Mouse (Mus musculus) cerebellum, adult 9-11 months (tissue): ENCODE results near the gene Ces2b.
"Not testable (repeated sequence)": the region's sequence is repeated elsewhere in the genome, so short reads cannot be mapped to it uniquely, and the experiment has no call there.

Source experiments
- DNase-seq: peaks from one replicate; pipeline ENCODE4 v3.0.0; 2022

Gene Ces2b

DNA sequence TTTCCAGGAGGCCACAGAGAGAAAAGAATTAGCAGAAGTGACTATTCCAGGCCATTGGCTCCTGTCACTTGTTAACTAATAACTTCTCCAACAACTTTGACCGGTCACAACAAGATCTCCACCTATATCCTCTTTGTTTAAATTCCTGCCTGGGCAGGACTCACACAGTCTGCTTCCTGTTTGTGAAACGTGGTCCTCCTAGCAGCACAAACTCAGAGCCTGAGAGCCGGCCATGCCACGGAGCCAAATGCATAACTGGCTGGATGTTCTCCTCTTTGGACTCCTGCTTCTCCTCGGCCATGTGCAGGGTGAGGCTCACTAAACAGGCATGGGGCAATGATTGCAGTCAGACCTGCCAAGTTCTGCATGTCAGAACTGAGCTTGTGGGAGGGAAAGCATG, at the start of gene Ces2b:
Ces2b (plus strand) TSS at position 133 of the 400 bp plus-strand sequence.
- no peak for DNase-seq

DNA sequence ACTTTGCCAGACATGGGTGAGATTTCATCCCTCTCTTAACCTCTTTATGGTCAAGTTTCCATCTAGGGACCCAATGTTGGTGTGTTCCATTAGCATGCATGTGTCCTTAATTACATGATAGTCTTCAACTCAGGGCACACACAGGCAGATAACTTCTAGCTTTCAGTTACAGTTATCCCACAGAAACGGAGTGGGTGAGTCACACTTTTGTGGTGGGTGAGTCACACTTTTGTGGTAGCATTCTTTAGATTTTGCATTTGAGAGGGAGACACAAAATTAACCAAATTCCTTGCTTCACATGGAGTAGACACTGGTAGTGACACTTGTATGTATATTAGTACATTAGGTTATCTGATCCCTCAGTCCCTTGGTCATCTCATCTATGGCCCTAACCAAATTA, 44.3 kb upstream of the Ces2b start:
- DNase-seq, result no peak

DNA sequence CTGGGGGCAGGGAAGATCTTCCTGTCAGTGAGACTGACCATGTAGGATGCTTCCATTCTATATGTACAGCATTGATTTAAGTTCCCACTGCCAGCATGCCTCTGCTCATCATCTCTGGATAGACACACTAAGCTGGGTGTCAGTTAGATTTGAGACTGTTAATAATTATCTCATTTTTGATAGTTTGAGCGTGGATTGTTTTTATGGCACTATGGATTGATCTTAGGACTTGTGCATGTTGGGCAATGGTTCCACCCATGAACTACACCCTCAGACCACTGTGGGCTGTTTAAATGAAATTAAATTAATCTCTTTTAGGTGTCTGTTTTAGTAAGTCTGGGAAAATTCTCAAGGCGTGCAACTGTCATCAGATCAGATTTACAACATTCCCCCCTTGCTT, 42.4 kb upstream of the Ces2b start:
- no peak for DNase-seq

DNA sequence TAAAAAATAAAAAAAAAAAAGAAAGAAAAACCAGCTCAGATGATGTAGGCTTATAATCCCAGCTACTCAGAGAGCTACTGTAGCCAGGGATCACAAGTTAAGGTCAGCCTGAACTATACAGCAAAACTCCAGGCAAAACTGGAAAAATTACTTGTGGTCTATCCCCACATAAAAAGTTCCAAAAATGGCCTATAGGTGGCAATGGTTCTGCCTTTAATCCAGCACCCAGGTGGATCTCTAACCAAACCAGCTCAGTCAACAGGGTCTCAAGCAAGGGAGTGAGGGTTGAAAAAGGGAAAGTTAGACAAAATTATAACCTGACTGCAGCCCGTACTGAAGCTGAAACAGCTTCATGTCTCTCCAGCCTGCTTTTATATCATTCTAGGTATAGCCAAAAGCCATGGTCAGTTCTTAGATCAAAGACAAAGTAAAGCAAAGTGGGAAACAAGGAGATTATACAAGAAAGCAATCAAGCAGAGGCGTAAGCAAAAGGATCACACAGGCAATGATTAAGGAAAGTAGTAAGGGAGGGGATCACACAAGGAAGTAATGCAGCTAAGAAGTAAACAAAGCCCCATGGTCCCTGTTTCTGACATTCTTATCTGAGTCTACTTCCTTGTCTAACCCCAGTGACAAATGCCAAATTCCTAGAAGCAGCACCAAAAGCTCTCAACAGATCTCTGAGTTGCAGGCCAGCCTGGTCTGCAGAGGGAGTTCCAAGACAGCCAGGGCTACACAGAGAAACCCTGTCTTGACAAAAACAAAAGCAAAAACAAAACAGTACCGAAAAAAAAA, 41.3 kb upstream of the Ces2b start:
- no peak for DNase-seq

DNA sequence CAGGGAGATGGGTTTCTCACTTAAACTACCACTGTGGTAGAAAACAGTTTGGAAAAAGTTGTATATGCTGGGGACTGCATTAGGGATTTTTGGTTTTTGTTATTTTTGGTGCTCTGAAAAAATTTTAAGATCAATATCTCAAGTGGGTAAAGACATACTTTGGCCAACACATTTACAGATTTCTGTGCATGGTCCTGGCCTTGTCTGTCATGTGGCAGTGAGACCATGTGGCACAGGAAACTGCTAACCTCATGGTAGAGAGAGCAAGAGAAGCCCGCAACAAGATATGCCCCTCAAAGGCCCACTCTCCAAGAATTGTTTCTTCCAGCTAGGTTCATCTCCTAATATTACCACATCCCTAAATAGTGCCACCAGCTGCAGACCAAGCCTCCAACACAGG, 32.0 kb upstream of the Ces2b start:
- DNase-seq, result no peak

DNA sequence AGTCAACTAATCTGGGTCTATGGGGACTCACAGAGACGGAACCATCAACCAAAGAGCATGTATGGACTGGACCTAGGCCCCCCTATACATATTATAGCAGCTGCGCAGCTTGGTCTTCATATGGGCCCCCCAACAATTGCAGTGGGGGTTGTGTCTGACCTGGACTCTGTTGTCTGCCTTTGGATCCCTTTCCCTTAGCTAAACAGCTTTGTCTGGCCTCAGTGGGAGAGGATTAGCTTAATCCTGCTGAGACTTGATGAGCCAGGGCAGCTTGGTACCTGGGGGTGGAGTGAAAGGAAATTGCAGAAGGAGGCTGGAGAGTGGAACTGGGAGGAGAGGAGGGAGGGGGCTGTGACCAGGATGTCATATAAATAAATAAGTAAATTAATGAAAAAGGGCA, 25.2 kb upstream of the Ces2b start:
- DNase-seq, result no peak

DNA sequence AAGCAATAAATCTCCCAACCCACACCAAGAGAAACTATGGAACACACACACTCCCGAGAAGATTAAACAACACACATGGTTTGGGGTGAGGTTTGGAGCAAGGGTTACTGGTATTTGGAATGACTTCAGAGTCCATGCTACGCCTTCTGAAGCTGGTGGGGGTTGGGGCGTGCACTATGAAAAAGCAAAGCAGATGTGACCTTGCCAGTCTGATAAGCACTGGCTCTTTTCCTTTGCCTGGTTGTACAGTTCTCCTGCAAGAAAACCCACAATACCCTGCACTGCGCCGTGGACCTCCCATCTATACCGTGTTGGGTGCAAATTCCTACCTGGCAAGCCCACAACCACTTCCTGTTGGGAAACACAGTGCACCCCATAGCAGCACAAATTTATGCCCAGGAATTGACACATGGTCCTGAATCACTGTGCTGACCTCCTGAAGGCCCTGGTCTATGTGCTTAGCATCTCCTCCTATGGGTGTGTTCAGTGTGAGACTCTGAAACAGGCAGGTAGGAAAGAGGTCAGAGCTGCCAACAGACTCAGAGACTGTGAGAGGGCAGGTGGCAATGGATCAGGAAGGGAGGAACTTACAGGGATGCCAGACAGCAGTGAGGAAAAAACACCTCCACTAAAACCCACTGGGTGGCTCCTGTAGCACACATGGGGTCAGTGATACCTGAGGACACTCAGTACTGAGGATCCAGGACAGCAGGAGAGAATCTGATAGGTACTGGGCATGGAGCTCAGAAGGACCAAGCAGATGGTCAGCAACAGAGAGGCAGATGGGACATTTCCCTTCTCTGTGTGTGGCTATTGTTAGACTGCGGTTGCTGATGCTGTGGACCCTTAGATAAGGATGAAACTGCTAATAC, 22.6 kb upstream of the Ces2b start:
- DNase-seq, result peak; percentile 79

DNA sequence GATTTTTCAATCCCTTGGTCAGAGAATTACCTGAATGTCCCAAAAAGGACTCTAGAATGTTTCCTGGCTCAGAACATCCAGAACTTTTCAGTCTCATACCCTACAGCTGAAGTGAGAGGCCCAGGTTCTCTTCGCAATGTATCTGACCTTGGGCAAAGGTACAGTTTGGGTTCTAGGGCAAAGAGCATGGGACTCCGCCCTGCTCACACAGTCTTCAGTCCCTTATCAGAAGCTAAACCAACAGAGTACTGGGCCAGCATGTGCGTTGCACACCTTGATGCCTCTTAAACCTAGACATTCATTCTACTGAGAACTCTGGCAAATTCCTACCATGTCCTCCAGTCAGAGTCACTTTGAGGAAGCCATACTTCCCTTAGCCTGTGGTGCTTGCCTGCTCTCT, 21.9 kb upstream of the Ces2b start:
- DNase-seq, result peak; percentile 5

DNA sequence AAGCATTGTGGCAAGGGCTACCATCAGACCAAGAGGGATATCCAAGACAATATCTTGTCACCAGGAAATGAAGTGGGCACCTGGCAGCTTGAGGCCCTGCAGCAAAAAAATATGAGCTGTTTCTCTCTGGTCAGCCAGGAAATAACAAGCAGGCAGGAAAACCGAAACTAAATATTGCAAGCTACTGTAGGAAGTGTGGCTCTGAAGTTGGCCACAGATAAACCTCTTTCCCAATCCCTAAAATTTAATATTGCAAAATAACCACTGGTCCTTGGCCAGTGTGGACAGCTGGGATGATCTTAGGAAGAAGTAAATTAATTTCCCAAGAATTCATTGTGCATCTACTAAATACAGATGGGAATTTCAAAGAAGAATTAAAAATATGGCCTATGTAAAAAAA, 4.5 kb upstream of the Ces2b start:
- no peak for DNase-seq

DNA sequence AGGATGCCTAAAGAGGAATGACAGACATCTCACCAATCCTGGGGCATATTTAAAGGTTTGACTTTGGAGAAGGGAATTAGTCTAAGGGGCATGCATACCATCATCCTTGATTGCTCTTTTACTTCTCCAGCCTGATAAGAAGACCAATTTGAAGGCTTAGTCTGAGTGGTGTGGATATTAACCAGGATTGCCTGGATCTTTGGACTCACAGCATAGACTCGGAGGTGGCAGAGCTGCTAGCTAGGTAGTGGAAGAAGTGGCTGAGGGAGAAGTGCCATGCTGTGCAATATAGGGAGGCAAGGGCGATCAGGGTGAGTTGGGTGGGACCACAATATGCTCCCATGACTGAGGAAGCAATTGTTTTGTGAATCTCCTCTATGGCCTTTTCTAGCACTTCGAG, 3.2 kb upstream of the Ces2b start:
- no peak for DNase-seq

DNA sequence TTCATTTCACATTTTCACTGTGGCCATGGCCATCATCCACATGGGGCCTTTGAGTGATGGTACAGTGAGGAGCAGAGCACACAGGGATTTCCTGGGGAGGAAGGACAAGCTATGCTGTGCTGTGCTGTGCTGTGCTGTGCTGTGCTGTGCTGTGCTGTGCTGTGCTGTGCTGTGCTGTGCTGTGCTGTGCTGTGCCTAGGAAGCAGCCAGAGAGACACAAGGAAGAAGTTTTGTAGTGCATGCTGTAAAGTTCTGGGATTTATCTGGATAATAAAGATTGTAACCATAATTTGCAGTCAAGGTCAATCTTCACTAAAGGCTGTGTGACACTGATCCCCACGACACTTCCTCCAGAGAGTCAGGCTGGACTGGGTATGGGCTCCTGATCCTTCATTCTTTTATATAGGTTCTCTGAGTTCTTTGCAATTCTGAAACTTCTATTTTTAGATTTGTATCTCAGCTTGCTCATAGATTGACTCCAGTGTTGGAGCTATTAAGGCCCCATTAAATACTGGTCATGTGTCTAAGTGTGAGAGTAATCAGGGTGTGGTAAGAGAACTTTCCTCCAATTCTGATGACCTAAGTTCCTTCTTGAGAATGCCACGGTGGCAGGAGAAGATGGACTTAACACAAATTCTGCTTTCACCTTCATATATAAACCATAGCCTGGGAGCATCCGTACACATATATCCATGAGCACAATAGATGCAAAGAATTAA, 10.1 kb downstream of the Ces2b start:
- DNase-seq, result no peak

DNA sequence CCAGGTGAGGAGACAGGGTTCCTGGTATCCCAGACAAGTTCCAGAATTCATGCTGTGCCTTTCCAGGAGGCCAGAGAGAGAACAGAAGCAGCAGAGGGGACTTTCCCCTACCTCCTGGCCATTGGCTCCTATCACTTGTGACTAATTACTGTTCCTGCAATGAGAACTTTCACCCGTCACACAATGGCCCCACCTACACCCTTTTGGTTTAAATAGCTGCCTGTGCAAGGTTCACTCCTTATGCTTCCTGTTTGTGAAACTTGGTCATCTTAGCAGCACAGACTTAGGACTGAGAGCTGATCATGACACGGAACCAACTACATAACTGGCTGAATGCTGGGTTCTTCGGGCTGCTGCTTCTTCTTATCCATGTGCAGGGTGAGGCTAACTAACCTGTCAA, 15.5 kb downstream of the Ces2b start, which contains the start of gene Ces2c:
Ces2c (plus strand) TSS at position 238 of the 400 bp plus-strand sequence.
- DNase-seq, result no peak

DNA sequence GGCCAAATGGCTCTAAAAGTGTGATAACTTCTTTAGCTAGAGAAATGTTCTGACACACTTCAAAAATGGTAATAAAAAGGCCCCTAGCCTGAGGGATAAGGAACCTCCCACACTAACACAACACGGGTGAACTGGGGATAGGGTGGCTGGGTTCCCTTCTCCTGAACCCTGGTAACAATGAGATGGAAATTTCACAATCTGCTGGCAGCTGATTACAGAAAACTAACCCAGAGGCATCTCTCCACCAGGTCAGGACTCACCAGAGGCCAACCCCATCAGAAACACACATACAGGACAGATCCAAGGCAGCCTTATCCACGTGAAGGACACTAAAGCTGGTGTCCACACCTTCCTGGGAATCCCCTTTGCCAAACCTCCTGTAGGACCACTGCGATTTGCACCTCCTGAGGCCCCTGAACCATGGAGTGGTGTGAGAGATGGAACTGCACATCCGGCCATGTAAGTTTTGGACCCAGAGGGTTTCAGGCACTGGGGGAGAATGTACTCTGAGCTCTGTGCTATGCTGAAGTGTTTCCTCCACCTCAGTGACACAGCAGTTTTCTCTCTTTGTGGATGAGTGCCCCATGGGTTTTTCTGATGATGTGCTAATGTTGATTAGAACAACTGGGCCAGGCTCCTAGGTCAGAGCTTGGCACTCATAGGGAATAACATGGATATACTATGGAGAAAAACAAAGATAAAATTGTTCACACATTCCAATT, 16.5 kb downstream of the Ces2b start:
- DNase-seq, result no peak

DNA sequence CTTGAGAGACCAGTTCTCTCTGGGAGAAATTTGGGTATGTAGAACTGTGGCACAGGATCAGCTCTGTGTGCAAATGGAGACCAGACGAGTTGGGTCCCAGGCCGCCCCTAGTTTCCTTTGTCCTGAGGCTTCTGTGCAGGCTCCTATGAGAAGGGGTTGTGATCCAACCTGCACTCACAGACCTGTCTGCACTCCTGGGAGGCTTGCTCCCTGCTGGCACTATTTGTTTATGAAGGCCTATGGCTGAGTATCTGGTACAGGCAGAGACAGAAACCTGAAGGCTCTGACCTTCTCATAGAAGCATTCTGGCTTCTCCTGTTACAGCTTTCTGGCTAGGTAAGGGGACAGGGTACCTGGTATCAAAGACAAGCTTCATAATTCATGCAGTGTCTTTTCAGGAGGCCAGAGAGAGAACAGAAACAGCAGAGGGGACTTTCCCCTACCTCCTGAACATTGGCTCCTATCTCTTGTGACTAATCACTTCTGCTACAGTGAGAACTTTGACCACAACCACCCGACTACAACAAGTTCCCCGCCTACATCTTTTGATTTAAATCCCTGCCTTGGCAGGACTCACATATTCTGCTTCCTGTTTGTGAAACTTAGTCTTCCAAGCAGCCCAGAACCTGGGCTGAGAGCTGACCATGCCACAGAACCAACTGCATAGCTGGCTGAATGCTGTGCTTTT, 35.6 kb downstream of the Ces2b start:
- DNase-seq, result not testable (repeated sequence)

DNA sequence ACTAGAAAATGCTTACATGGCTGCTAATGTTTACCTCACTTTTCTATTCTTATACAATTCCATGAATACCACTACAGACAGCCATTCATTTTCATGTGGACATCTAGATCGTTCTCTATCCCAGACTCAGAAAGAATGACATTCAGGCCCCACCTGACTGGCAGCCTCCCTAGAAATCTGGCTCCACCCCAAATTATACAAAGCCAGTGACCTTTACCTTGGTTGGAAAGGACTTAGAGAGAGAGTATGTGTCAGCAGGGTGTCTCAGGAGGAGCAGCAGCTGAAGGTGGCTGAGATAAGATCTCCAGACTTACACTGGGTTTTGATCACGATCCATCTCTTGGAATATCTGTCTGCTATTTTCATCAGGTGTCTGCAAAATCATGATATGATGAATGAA, 37.5 kb downstream of the Ces2b start:
- not testable (repeated sequence) for DNase-seq

DNA sequence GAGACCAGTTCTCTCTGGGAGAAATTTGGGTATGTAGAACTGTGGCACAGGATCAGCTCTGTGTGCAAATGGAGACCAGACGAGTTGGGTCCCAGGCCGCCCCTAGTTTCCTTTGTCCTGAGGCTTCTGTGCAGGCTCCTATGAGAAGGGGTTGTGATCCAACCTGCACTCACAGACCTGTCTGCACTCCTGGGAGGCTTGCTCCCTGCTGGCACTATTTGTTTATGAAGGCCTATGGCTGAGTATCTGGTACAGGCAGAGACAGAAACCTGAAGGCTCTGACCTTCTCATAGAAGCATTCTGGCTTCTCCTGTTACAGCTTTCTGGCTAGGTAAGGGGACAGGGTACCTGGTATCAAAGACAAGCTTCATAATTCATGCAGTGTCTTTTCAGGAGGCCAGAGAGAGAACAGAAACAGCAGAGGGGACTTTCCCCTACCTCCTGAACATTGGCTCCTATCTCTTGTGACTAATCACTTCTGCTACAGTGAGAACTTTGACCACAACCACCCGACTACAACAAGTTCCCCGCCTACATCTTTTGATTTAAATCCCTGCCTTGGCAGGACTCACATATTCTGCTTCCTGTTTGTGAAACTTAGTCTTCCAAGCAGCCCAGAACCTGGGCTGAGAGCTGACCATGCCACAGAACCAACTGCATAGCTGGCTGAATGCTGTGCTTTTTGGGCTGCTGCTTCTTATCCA, 55.0 kb downstream of the Ces2b start:
- not testable (repeated sequence) for DNase-seq
